Mouse (Mus musculus) hindbrain, postnatal 0 days (tissue): Measurements from ENCODE around the gene Ulk4. TPM values are rescaled to one million over a fixed set of nuclear protein-coding genes. Genes with fewer than 3 reads are reported as not detected.

ENCODE experiments used
- ATAC-seq: fragments of 200-750 bp; cut with Nextera tagmentation; 2 replicates; pipeline ENCODE4 v1.8.0; 2017; ENCODE audit warnings: mild to moderate bottlenecking, moderate TSS enrichment, moderate library complexity
- DNase-seq: peaks from one replicate; pipeline ENCODE4 v3.0.0-alpha.2; 2015; ENCODE audit warnings: low spot score
- H3K27ac ChIP-seq: fragments of 300-500 bp; sonication (generic); 2 replicates; pipeline ENCODE4 v1.5.1; 2014; ENCODE audit warnings: mild to moderate bottlenecking
- H3K27me3 ChIP-seq: fragments of 300-500 bp; sonication (generic); 2 replicates; pipeline ENCODE4 v1.6.1; 2014; ENCODE audit warnings: low read length, mixed read lengths; ENCODE audit not compliant: insufficient read depth
- H3K36me3 ChIP-seq: fragments of 300-500 bp; sonication (generic); 2 replicates; pipeline ENCODE4 v1.6.1; 2014; ENCODE audit warnings: low read length, mixed read lengths; ENCODE audit not compliant: insufficient read depth
- H3K4me1 ChIP-seq: fragments of 300-500 bp; sonication (generic); 2 replicates; pipeline ENCODE4 v1.6.1; 2014; ENCODE audit warnings: antibody characterized with exemption, low read length, mixed read lengths; ENCODE audit not compliant: insufficient read depth
- H3K4me2 ChIP-seq: fragments of 300-500 bp; sonication (generic); 2 replicates; pipeline ENCODE4 v1.6.1; 2014; ENCODE audit warnings: low read depth, mild to moderate bottlenecking, low read length, moderate library complexity, mixed read lengths
- H3K4me3 ChIP-seq: fragments of 300-500 bp; sonication (generic); 2 replicates; pipeline ENCODE4 v1.5.1; 2014; ENCODE audit warnings: low read length
- H3K9ac ChIP-seq: fragments of 300-500 bp; sonication (generic); replicated peaks from 2 replicates; pipeline ENCODE4 v1.6.1; 2014; ENCODE audit warnings: mild to moderate bottlenecking, low read length, moderate library complexity, mixed read lengths
- H3K9me3 ChIP-seq: fragments of 300-500 bp; sonication (generic); 2 replicates; pipeline ENCODE4 v1.6.1; 2016; ENCODE audit warnings: low read length, mixed read lengths
- CTCF ChIP-seq: IDR thresholded peaks from 2 replicates; pipeline ENCODE4 v1.5.1; 2016; ENCODE audit warnings: antibody characterized with exemption, control low read depth, low read depth
- WGBS: fragments of 180-500 bp; shearing (Covaris S2); extraction: QIAGEN DNeasy Blood & Tissue Kit; methylation state at CpG from one replicate; pipeline ENCODE4 v1.1.7; 2014; 5-methylcytosine and 5-hydroxymethylcytosine counted together
- polyA plus RNA-seq: library from polyadenylated mRNA; unstranded; fragments of >200 nt; fragmentation: Nextera tagmentation; extraction: Ambion mirVana; gene quantifications from 2 replicates; pipeline ENCODE4 v1.2.1, GENCODE M21; 2015
- total RNA-seq: library from RNA; depleted of rRNA; stranded (reverse); fragments of >200 nt; gene quantifications from 2 replicates; pipeline ENCODE4 v1.2.3, GENCODE M21; 2014

The Ulk4 gene
- total and polyA plus RNA-seq, 2 experiments from 2014 or later, result 20.0 to 76.3 TPM

- H3K36me3 ChIP-seq, result no peaks in the 10 kb centered on the region
- peak overlapping the region; percentile 86 for H3K4me3 ChIP-seq
- no peak for TF ChIP-seq CTCF
- WGBS, result under 1% methylated on average over 48 of the region's 58 CpGs
- H3K4me2 ChIP-seq, result peak overlapping the region; percentile 65
- DNase-seq, result no peak
- peaks cover 26% of the 10 kb centered on the region for H3K4me1 ChIP-seq
- peak overlapping the region; percentile 95 for H3K27ac ChIP-seq
- H3K9ac ChIP-seq, result peak overlapping the region; percentile 91
- no peaks in the 10 kb centered on the region for H3K27me3 ChIP-seq
- no peak for ATAC-seq
- H3K9me3 ChIP-seq, result no peaks in the 10 kb centered on the region
Measured at GRCm38 (mm10) chr9:120933587-120933885, 343.5 kb downstream of the Ulk4 start.

DNA sequence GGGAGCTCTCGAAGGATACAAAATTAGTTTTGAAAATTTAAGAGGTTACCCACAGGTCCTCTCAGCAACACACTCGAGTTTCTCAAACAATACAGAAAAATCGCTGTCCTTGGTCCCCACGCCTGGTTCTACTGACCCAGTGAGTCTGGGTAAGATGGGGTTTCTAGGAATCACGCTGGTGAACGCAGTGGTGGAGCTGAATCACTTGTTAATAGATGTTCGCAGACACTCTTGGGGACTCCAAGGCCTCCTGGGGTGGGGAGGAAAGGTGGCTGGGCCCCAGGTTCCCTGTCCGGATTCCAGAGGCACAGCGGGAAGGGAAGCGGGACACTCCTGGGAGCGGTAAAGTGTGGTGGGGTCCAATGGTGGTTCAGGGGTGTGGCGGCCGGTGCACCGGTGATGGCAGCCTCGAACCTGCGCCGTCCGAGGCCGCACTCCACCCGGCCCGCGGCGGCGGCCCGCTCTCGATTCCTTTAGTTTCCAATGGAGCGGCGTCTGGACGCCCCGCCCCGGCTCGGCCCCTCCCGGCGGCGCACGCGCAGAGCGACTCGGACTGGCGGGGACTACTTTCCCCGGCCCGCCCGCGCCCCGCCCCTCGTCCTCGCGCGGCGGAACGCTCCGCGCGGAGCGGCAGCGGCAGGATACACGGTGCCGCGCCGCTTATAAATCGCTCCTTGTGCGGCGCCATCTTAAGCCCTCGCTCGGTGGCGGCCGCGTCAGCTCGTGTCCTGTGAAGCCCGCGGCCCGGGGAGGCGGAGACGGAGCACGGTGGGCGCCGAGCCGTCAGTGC, 344.0 kb downstream of the Ulk4 start:
- peak overlapping the region; percentile 91 for H3K9ac ChIP-seq
- no peak for TF ChIP-seq CTCF
- no peaks in the 10 kb centered on the region for H3K9me3 ChIP-seq
- H3K27ac ChIP-seq, result peak overlapping the region; percentile 95
- H3K4me1 ChIP-seq, result peaks cover 26% of the 10 kb centered on the region
- no peaks in the 10 kb centered on the region for H3K27me3 ChIP-seq
- DNase-seq, result peak; percentile 99
- peak overlapping the region; percentile 86 for H3K4me3 ChIP-seq
- ATAC-seq, result peak; percentile 92
- H3K4me2 ChIP-seq, result peak overlapping the region; percentile 65
- 7% methylated on average over 72 of the region's 78 CpGs for WGBS
- H3K36me3 ChIP-seq, result no peaks in the 10 kb centered on the region

DNA sequence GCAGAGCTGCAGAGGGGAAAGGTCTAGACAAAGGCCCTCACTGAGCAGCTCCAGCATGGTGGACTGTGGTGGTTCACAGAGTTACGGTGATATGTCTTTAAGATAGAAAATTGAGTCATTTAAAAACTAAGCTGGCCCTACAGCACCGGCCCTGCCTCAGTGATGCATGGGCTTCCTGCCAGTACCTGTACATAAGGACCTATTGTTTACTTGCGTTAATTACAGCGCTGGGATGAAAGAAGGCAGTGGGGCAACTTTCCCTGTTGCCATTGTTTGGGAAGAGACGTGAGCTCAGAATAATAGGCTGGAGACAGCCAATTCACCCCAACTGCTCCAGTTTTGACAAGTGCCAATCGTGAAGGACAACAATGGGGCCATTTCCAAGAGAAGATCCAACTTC, 344.6 kb downstream of the Ulk4 start:
- ATAC-seq (no peak), DNase-seq (no peak)
- Histone ChIP-seq H3K4me1 (peaks cover 21% of the 10 kb centered on the region), H3K9ac (no peak overlapping the region), H3K4me3 (no peak overlapping the region), H3K27me3 (no peaks in the 10 kb centered on the region), H3K9me3 (no peaks in the 10 kb centered on the region), H3K4me2 (no peak overlapping the region), H3K36me3 (no peaks in the 10 kb centered on the region), H3K27ac (no peak overlapping the region)
- WGBS, result 30% methylated on average over 6 of the region's 6 CpGs
- no peak for TF ChIP-seq CTCF

DNA sequence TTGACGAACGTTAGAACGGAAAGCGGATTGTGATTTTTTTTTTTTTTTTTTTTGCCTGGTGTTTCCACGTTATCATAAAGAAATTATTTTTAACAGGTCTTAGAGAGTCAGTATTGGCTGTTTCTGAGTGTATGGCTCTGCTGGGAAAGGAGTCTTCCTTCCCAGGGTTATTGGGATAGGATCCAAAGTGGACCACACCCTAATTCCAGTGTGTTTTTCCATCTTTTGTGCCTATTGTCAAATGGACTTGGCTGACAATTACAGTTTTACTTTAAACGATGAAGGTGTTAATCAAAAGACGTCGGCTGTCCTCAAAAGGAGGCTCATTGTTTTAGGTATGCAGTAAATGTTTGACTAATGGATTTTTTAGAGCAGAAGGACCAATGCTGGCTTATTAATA, 346.2 kb downstream of the Ulk4 start:
- 52% methylated on average over 8 of the region's 8 CpGs for WGBS
- 0 out of 2 replicates have a peak overlapping the region, but pooled peaks have one; percentile 54 for H3K27ac ChIP-seq
- 0 out of 2 replicates have a peak, but pooled peaks cover 9% of the 10 kb centered on the region for H3K4me1 ChIP-seq
- H3K4me3 ChIP-seq, result no peak overlapping the region
- no peaks in the 10 kb centered on the region for H3K9me3 ChIP-seq
- no peak overlapping the region for H3K4me2 ChIP-seq
- no peak for TF ChIP-seq CTCF
- ATAC-seq (no peak), DNase-seq (no peak)
- H3K36me3 ChIP-seq, result no peaks in the 10 kb centered on the region
- no peaks in the 10 kb centered on the region for H3K27me3 ChIP-seq
- H3K9ac ChIP-seq, result no peak overlapping the region

DNA sequence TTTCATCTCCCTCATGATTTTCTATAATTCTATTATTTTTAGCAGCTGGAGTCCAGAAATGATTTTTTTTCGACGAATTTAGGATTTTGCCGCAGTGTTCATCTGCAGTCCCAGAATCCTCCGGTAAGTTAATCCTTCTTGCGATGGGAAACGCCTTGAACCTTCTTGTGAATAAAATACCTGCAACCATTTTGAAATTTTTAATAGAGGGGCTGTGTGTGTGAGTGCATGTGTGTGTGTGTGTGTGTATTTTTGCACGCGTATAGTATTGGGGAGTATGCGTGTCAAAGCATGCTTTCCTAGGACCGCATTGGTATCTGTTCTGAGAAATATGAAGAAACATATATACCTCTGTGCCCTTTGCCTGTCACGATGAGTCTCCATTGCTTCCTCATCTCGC, 347.0 kb downstream of the Ulk4 start:
- Histone ChIP-seq H3K9ac (no peak overlapping the region), H3K27me3 (no peaks in the 10 kb centered on the region), H3K4me1 (0 out of 2 replicates have a peak, but pooled peaks cover 1% of the 10 kb centered on the region), H3K27ac (peak overlapping the region; percentile 54), H3K36me3 (no peaks in the 10 kb centered on the region), H3K4me3 (0 out of 2 replicates have a peak overlapping the region, but pooled peaks have one; percentile 10), H3K9me3 (no peaks in the 10 kb centered on the region), H3K4me2 (peak overlapping the region; percentile 27; the same call in 1 of the 2 replicates)
- ATAC-seq (no peak), DNase-seq (no peak)
- no peak for TF ChIP-seq CTCF
- WGBS, result 76% methylated on average over 12 of the region's 12 CpGs

DNA sequence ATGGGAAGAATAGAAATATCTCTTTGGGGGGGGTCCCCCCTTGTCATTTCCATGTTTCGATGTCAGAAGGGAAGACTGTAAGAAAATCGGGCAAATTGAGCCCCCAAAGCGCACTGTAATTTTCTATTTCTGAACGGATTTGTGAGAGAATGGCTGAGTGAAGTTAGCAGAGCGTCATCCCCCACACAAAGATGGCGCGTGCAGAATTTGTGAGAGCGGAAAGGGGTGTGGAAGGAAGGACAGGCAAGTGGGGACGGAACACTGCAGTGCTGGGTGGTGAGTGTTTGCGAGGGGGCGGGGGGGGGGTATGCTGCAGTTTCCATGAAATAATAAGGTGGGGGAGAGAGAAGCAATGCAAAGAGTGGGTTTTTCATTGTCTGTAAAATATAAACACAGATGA, 347.9 kb downstream of the Ulk4 start, which contains the start of gene Ctnnb1:
Ctnnb1 (plus strand) TSS at position 136 of the 400 bp plus-strand sequence.
- peak within 1 kb of the TSS; percentile 54; the same call in 1 of the 2 replicates for H3K27ac ChIP-seq
- DNase-seq (peak; percentile 49), ATAC-seq (no peak)
- no peak for TF ChIP-seq CTCF
- H3K4me1 ChIP-seq, result no peaks in the 10 kb centered on the region
- no peaks in the 10 kb centered on the region for H3K27me3 ChIP-seq
- peak within 1 kb of the TSS; percentile 27; the same call in 1 of the 2 replicates for H3K4me2 ChIP-seq
- no peak within 1 kb of the TSS for H3K9ac ChIP-seq
- H3K36me3 ChIP-seq, result no peaks in the 10 kb centered on the region
- H3K4me3 ChIP-seq, result peak within 1 kb of the TSS; percentile 10; the same call in 1 of the 2 replicates
- H3K9me3 ChIP-seq, result no peaks in the 10 kb centered on the region
- 48% methylated on average over 11 of the region's 11 CpGs for WGBS
